Mouse (Mus musculus) erythroblast, embryonic 14.5 days (primary cell): Measurements from ENCODE around the gene Gm9573. TPM values are rescaled to one million over a fixed set of nuclear protein-coding genes. Genes with fewer than 3 reads are reported as not detected.

Experiments
- H3K27me3 ChIP-seq: 2 replicates; pipeline ENCODE4 v1.6.1; 2012; ENCODE audit warnings: inconsistent platforms; ENCODE audit not compliant: control insufficient read depth
- H3K36me3 ChIP-seq: 2 replicates; pipeline ENCODE4 v1.6.1; 2012; ENCODE audit warnings: mild to moderate bottlenecking, inconsistent platforms; ENCODE audit not compliant: control insufficient read depth
- H3K4me1 ChIP-seq: 2 replicates; pipeline ENCODE4 v1.6.1; 2012; ENCODE audit warnings: inconsistent platforms; ENCODE audit not compliant: control insufficient read depth
- H3K4me3 ChIP-seq: replicated peaks from 2 replicates; pipeline ENCODE3; 2012; ENCODE audit warnings: moderate library complexity, mild to moderate bottlenecking, inconsistent platforms
- H3K9me3 ChIP-seq: 2 replicates; pipeline ENCODE4 v1.6.1; 2012; ENCODE audit warnings: low read length, inconsistent platforms, mixed read lengths; ENCODE audit not compliant: control insufficient read depth
- GATA1 ChIP-seq: IDR thresholded peaks from 2 replicates; pipeline ENCODE4 v1.6.1; 2012; ENCODE audit warnings: low read length, inconsistent platforms, mixed read lengths
- TAL1 ChIP-seq: IDR thresholded peaks from 3 replicates; pipeline ENCODE4 v1.6.1; 2012; ENCODE audit warnings: low read length, inconsistent platforms, mixed read lengths
- polyA plus RNA-seq: library from polyadenylated mRNA; stranded (reverse); fragments of >175 nt; gene quantifications from 2 replicates; pipeline ENCODE4 v1.2.3, GENCODE M21; 2012

Gene Gm9573
- polyA plus RNA-seq, 1 experiment, result not detected

DNA sequence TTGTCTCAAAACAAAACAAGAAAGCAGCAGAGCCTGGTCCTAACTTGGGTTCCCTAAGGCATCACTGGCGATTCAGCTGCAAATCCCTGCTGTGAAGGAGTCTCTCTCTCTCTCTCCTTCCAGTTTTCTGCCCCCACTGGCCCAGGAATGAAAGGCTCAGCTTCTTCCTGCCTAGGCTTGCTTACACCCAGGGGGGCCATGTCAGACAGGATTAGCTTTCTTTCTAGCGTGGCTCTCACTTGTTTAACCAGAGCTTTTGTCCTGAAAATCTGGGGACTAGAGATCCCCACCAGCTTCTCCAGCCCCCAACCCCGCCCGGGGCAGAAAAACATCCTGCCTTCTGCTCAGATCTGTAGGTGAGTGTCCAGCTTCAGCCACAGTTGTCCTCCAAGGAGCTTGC lies 38.0 kb downstream of the Gm9573 start:
- H3K4me3 ChIP-seq, result no peak overlapping the region
- no peaks in the 10 kb centered on the region for H3K4me1 ChIP-seq
- no peaks in the 10 kb centered on the region for H3K27me3 ChIP-seq
- no peak for TF ChIP-seq GATA1
- no peak for TF ChIP-seq TAL1
- peaks cover 5% of the 10 kb centered on the region for H3K9me3 ChIP-seq
- H3K36me3 ChIP-seq, result no peaks in the 10 kb centered on the region

GRCm38 (mm10) chr17:35587291-35587690 lies 39.1 kb downstream of the Gm9573 start:
- no peak for TF ChIP-seq GATA1
- no peak for TF ChIP-seq TAL1
- Histone ChIP-seq H3K27me3 (no peaks in the 10 kb centered on the region), H3K9me3 (peaks cover 5% of the 10 kb centered on the region), H3K4me3 (no peak overlapping the region), H3K4me1 (no peaks in the 10 kb centered on the region), H3K36me3 (no peaks in the 10 kb centered on the region)

DNA sequence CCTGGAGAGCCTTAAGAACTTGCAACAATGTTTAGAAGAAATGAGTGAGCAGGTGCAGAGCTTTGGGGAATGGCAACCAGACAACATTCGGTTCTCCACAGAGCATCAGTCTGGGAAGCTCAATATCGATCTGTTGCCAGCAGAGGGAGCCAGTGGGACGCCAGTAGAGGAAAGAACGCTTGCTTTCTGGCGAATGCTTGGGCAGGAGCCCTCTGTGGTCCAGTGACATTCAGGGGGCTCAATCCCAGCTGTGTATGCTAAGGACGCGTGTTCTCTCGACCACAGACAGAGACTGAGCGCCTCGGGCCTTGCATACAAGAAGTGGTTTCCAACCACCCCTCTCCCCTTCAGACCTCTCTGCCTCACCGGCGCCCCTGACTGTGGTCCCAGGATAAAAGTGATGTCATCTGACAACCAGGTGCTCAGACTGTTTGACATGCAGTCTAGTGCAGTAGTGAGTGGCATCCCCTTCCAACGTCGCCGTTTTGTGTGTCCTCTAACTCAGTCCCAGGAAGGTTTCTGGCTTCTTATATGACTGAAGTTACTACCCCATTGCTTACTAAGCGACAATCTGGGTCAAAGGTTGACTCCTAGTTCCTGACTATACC lies 42.0 kb downstream of the Gm9573 start:
- no peaks in the 10 kb centered on the region for H3K27me3 ChIP-seq
- no peak overlapping the region for H3K4me3 ChIP-seq
- TF ChIP-seq TAL1 (no peak), GATA1 (no peak)
- H3K4me1 ChIP-seq, result no peaks in the 10 kb centered on the region
- H3K36me3 ChIP-seq, result no peaks in the 10 kb centered on the region
- peaks cover 5% of the 10 kb centered on the region for H3K9me3 ChIP-seq

- H3K4me1 ChIP-seq, result no peaks in the 10 kb centered on the region
- H3K27me3 ChIP-seq, result no peaks in the 10 kb centered on the region
- TF ChIP-seq TAL1 (no peak), GATA1 (no peak)
- H3K9me3 ChIP-seq, result peaks cover 5% of the 10 kb centered on the region
- H3K4me3 ChIP-seq, result no peak overlapping the region
- no peaks in the 10 kb centered on the region for H3K36me3 ChIP-seq
These were observed 43.5 kb downstream of the Gm9573 start for GRCm38 (mm10) chr17:35582900-35583299.

DNA sequence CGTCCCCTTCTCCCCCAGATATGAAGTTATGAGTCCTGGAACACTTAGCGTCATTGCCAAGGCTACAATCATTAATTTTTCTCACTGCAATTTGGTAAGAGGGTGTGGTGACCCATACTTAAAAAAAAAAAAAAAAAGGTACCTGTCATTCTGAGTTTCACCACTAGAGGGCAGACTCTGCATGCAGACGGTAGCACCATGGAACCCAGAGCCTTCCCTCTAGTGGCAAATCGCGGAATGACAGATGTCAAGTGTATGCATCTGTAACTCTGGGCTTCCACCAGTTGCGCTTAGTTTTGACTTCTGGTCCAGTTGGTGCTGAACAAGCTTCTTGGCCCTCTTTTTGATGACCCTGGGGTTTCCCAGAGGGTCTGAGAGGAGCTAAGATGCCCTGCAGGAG lies 48.2 kb downstream of the Gm9573 start:
- Histone ChIP-seq H3K4me3 (no peak overlapping the region), H3K4me1 (no peaks in the 10 kb centered on the region), H3K9me3 (no peaks in the 10 kb centered on the region), H3K36me3 (no peaks in the 10 kb centered on the region), H3K27me3 (peaks cover 18% of the 10 kb centered on the region)
- no peak for TF ChIP-seq TAL1
- no peak for TF ChIP-seq GATA1

DNA sequence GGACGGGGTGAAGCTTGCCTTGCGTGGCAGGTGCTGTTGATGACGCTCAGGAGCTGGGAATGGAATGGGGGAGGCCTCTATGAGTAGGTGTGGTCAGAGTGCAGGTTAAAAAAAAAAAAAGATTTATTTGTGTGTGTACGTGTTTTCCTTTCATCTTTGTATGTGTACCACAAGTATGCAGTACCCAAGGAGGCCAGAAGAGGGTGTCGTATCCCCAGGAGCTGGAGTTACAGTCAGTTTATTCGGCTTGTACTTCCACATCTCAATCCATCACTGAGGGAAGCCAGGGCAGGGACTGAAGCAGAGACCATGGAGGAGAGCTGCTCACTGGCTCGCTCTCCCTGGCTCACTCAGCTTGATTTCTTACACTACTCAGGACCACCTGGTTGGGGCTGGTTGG lies 55.0 kb downstream of the Gm9573 start:
- TF ChIP-seq TAL1 (no peak), GATA1 (no peak)
- Histone ChIP-seq H3K4me1 (no peaks in the 10 kb centered on the region), H3K9me3 (peaks cover 2% of the 10 kb centered on the region; the same call in 1 of the 2 replicates), H3K4me3 (no peak overlapping the region), H3K27me3 (peaks cover 40% of the 10 kb centered on the region), H3K36me3 (no peaks in the 10 kb centered on the region)

DNA sequence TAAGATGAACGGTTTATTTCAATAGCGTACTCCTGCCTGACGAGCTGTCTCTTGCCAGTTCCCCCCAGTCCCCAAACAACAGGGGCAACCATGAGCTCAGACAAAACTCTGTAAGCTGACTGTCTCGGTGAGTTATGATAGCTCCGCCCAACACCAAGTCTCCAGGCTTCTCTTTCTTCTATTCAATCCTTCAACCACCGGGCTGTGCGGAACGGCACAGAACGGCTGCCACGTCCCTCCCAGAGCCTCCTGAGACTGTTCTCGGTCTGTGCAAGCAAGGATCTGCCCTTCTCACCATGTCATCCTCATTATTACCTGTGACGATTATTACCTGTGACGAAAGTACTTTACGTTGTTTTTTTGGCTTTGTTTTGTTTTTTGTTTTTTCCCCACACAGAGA lies 55.6 kb downstream of the Gm9573 start:
- Histone ChIP-seq H3K36me3 (no peaks in the 10 kb centered on the region), H3K27me3 (peaks cover 36% of the 10 kb centered on the region), H3K4me3 (no peak overlapping the region), H3K9me3 (peaks cover 2% of the 10 kb centered on the region; the same call in 1 of the 2 replicates), H3K4me1 (no peaks in the 10 kb centered on the region)
- TF ChIP-seq GATA1 (no peak), TAL1 (no peak)

DNA sequence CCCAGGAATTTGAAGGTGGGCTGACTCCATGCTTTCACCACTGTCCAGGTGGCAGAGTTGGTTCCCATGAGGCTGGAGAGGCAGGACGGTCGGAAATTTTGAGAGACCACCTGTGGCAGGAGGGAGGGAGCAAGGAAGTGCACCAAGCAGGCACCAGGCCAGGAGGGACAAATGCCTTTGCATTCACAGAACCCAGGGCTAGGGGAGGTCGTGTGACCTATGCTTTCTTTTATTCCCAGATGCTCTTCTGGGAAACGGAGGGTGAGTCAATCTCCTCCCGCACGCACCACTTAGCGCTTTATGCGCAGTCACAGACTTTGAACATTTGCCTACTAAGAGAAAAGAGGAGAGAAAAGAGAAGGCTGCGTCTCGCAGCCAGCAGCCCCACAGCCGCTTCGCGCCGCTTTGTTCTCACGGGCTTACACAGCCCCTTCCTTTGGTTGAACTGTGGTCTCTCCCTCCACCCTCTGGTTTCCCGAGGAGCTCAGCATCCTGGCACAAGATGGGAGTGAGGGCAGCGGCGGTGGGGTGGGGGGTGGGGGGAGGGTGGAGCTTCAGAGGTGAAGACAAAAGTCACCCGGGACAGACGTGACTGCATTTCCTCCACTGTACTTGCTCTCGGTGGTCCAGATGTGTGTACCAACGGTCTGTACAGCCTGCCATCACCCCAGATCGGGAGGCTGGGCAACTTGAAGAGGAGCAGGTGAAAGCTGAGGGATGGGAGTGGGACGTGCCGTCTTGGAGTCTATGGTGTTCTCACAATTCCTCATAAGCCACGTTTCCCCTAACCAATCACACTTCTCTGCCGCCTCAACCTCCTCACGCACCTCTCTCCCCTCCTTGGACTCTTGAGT lies 57.1 kb downstream of the Gm9573 start:
- H3K9me3 ChIP-seq, result peaks cover 2% of the 10 kb centered on the region; the same call in 1 of the 2 replicates
- no peaks in the 10 kb centered on the region for H3K4me1 ChIP-seq
- no peaks in the 10 kb centered on the region for H3K36me3 ChIP-seq
- TF ChIP-seq TAL1 (no peak), GATA1 (no peak)
- H3K27me3 ChIP-seq, result peaks cover 28% of the 10 kb centered on the region
- no peak overlapping the region for H3K4me3 ChIP-seq

Other genes starting within 250 kb of the Gm9573 start
- gene H2-Q4, start 247.0 kb downstream of the Gm9573 start, polyA plus RNA-seq, result 0.50 and 0.56 TPM in 2 replicates
- 0.09 TPM in 1 of 2 replicates, not detected in the other for gene H2-Q6, start 201.8 kb downstream of the Gm9573 start, polyA plus RNA-seq
- gene H2-Q7, start 187.5 kb downstream of the Gm9573 start, polyA plus RNA-seq, result 0.03 and 0.13 TPM in 2 replicates
- gene H2-Q10, start 156.5 kb downstream of the Gm9573 start, polyA plus RNA-seq, result 0.08 and 0.09 TPM in 2 replicates
- 0.05 TPM in 1 of 2 replicates, not detected in the other for gene Pou5f1, start 120.6 kb downstream of the Gm9573 start, polyA plus RNA-seq
- 29.1 and 33.5 TPM in 2 replicates for gene Tcf19, start 109.8 kb downstream of the Gm9573 start, polyA plus RNA-seq
- gene Cchcr1, start 109.5 kb downstream of the Gm9573 start, polyA plus RNA-seq, result 4.7 and 4.9 TPM in 2 replicates
- 0.40 and 0.51 TPM in 2 replicates for gene Psors1c2, start 93.4 kb downstream of the Gm9573 start, polyA plus RNA-seq
- 0.02 TPM in 1 of 2 replicates, not detected in the other for gene Cdsn, start 74.5 kb downstream of the Gm9573 start, polyA plus RNA-seq
- gene 2300002M23Rik, start 59.2 kb downstream of the Gm9573 start, polyA plus RNA-seq, result not detected in 2 replicates
- gene Sfta2, start 25.1 kb downstream of the Gm9573 start, polyA plus RNA-seq, result not detected in 2 replicates
- gene Mucl3, start 17.1 kb upstream of the Gm9573 start, polyA plus RNA-seq, result not detected in 2 replicates
- gene Vars2, start 41.0 kb upstream of the Gm9573 start, polyA plus RNA-seq, result 1.9 and 2.6 TPM in 2 replicates
- gene Gtf2h4, start 47.1 kb upstream of the Gm9573 start, polyA plus RNA-seq, result 1.1 and 1.3 TPM in 2 replicates
- gene Ddr1, start 78.0 kb upstream of the Gm9573 start, polyA plus RNA-seq, result not detected in 2 replicates
- 14.0 and 14.8 TPM in 2 replicates for gene Ier3, start 195.0 kb upstream of the Gm9573 start, polyA plus RNA-seq
- 8.2 and 11.6 TPM in 2 replicates for gene Flot1, start 196.6 kb upstream of the Gm9573 start, polyA plus RNA-seq
- gene Tubb5, start 211.7 kb upstream of the Gm9573 start, polyA plus RNA-seq, result 56.9 and 99.3 TPM in 2 replicates
- gene Mdc1, start 214.9 kb upstream of the Gm9573 start, polyA plus RNA-seq, result 0.91 and 1.1 TPM in 2 replicates
- 1.7 and 2.8 TPM in 2 replicates for gene Nrm, start 234.7 kb upstream of the Gm9573 start, polyA plus RNA-seq
- gene Ppp1r18, start 239.0 kb upstream of the Gm9573 start, polyA plus RNA-seq, result 0.31 and 0.37 TPM in 2 replicates